Mouse (Mus musculus) kidney, embryonic 14.5 days (tissue): ENCODE measurements around the gene Meis1. TPM values are rescaled to one million over a fixed set of nuclear protein-coding genes. Genes with fewer than 3 reads are reported as not detected.

Experiments
- ATAC-seq: fragments of 200-750 bp; cut with Nextera tagmentation; 2 replicates; pipeline ENCODE4 v1.8.0; 2017; ENCODE audit warnings: moderate number of reproducible peaks, mild to moderate bottlenecking, moderate TSS enrichment, moderate library complexity; ENCODE audit not compliant: low FRiP score, low TSS enrichment
- H3K27ac ChIP-seq: fragments of 300-500 bp; sonication (generic); 2 replicates; pipeline ENCODE4 v1.5.1; 2014; ENCODE audit warnings: low read depth, mild to moderate bottlenecking, low read length, moderate library complexity, mixed read lengths
- H3K27me3 ChIP-seq: fragments of 300-500 bp; sonication (generic); 2 replicates; pipeline ENCODE4 v1.6.1; 2014; ENCODE audit warnings: mild to moderate bottlenecking, low read length; ENCODE audit not compliant: control insufficient read depth, insufficient read depth
- H3K36me3 ChIP-seq: fragments of 300-500 bp; sonication (generic); 2 replicates; pipeline ENCODE4 v1.6.1; 2014; ENCODE audit warnings: low read length, mixed read lengths; ENCODE audit not compliant: control insufficient read depth, insufficient read depth
- H3K4me1 ChIP-seq: fragments of 300-500 bp; sonication (generic); 2 replicates; pipeline ENCODE4 v1.6.1; 2014; ENCODE audit warnings: low read length, mixed read lengths; ENCODE audit not compliant: control insufficient read depth, insufficient read depth
- H3K4me2 ChIP-seq: fragments of 300-500 bp; sonication (generic); replicated peaks from 2 replicates; pipeline ENCODE4 v1.6.1; 2014; ENCODE audit warnings: low read depth, mild to moderate bottlenecking, low read length
- H3K4me3 ChIP-seq: fragments of 300-500 bp; sonication (generic); 2 replicates; pipeline ENCODE4 v1.5.1; 2014; ENCODE audit warnings: mild to moderate bottlenecking, low read length
- H3K9ac ChIP-seq: fragments of 300-500 bp; sonication (generic); 2 replicates; pipeline ENCODE4 v1.6.1; 2014; ENCODE audit warnings: low read depth, mild to moderate bottlenecking, low read length, moderate library complexity
- H3K9me3 ChIP-seq: fragments of 300-500 bp; sonication (generic); 2 replicates; pipeline ENCODE4 v1.6.1; 2016; ENCODE audit warnings: low read length; ENCODE audit not compliant: control insufficient read depth
- WGBS: fragments of 180-500 bp; shearing (Covaris S2); extraction: QIAGEN DNeasy Blood & Tissue Kit; methylation state at CpG from one replicate; pipeline ENCODE4 v1.1.7; 2014; 5-methylcytosine and 5-hydroxymethylcytosine counted together
- polyA plus RNA-seq: library from polyadenylated mRNA; unstranded; fragments of >200 nt; fragmentation: Nextera tagmentation; extraction: Ambion mirVana; gene quantifications from 2 replicates; pipeline ENCODE4 v1.2.1, GENCODE M21; 2014

The Meis1 gene
- polyA plus RNA-seq, 1 experiment from 2014 or later: 109 TPM

- no peak for ATAC-seq
- H3K4me2 ChIP-seq: no peak overlapping the region
- 28% methylated on average over 7 of the region's 7 CpGs for WGBS
Measured at GRCm38 (mm10) chr11:18897921-18898646, 120.7 kb downstream of the Meis1 start.

GRCm38 (mm10) chr11:18897250-18897649 lies 121.5 kb downstream of the Meis1 start:
- Histone ChIP-seq H3K4me2 (no peak overlapping the region), H3K4me1 (peaks cover 16% of the 10 kb centered on the region), H3K9ac (no peak overlapping the region), H3K27ac (no peak overlapping the region), H3K27me3 (no peaks in the 10 kb centered on the region), H3K36me3 (peaks cover 3% of the 10 kb centered on the region; the same call in 1 of the 2 replicates), H3K9me3 (no peaks in the 10 kb centered on the region), H3K4me3 (no peak overlapping the region)
- no peak for ATAC-seq
- 52% methylated on average over 2 of the region's 2 CpGs for WGBS

More at GRCm38 (mm10) chr11:18897921-18898646, 120.7 kb downstream of the Meis1 start:
- Histone ChIP-seq H3K4me3 (no peak overlapping the region), H3K9ac (no peak overlapping the region), H3K4me1 (peaks cover 16% of the 10 kb centered on the region), H3K9me3 (no peaks in the 10 kb centered on the region), H3K27me3 (no peaks in the 10 kb centered on the region), H3K36me3 (peaks cover 3% of the 10 kb centered on the region; the same call in 1 of the 2 replicates), H3K27ac (no peak overlapping the region; the same call in 1 of the 2 replicates)

GRCm38 (mm10) chr11:18892470-18892869 lies 126.3 kb downstream of the Meis1 start:
- 26% methylated on average over 2 of the region's 2 CpGs for WGBS
- H3K4me1 ChIP-seq: peaks cover 14% of the 10 kb centered on the region; the same call in 1 of the 2 replicates
- no peak overlapping the region for H3K4me3 ChIP-seq
- H3K27me3 ChIP-seq: no peaks in the 10 kb centered on the region
- H3K4me2 ChIP-seq: no peak overlapping the region
- no peak overlapping the region for H3K27ac ChIP-seq
- no peaks in the 10 kb centered on the region for H3K9me3 ChIP-seq
- no peak overlapping the region for H3K9ac ChIP-seq
- H3K36me3 ChIP-seq: no peaks in the 10 kb centered on the region; the same call in 1 of the 2 replicates
- ATAC-seq: no peak

GRCm38 (mm10) chr11:18889139-18889538 lies 129.6 kb downstream of the Meis1 start:
- Histone ChIP-seq H3K9me3 (no peaks in the 10 kb centered on the region), H3K4me3 (no peak overlapping the region), H3K4me1 (peaks cover 33% of the 10 kb centered on the region), H3K4me2 (no peak overlapping the region), H3K36me3 (peaks cover 5% of the 10 kb centered on the region; the same call in 1 of the 2 replicates), H3K27me3 (no peaks in the 10 kb centered on the region), H3K9ac (no peak overlapping the region), H3K27ac (no peak overlapping the region)
- no peak for ATAC-seq
- 8% methylated on average over 5 of the region's 5 CpGs for WGBS

- no peak overlapping the region for H3K9ac ChIP-seq
- ATAC-seq: no peak
- H3K4me2 ChIP-seq: no peak overlapping the region
- peaks cover 37% of the 10 kb centered on the region for H3K4me1 ChIP-seq
- H3K27ac ChIP-seq: no peak overlapping the region
- H3K9me3 ChIP-seq: no peaks in the 10 kb centered on the region
- peaks cover 5% of the 10 kb centered on the region; the same call in 1 of the 2 replicates for H3K36me3 ChIP-seq
- 64% methylated on average over 1 of the region's 1 CpGs for WGBS
- no peak overlapping the region for H3K4me3 ChIP-seq
- no peaks in the 10 kb centered on the region for H3K27me3 ChIP-seq
Measured at GRCm38 (mm10) chr11:18888651-18889050, 130.1 kb downstream of the Meis1 start.

GRCm38 (mm10) chr11:18885729-18886325 lies 133.0 kb downstream of the Meis1 start:
- H3K27ac ChIP-seq: peak overlapping the region; percentile 83

GRCm38 (mm10) chr11:18885036-18885728 lies 133.6 kb downstream of the Meis1 start:
- Histone ChIP-seq H3K27ac (peak overlapping the region; percentile 83; the same call in 1 of the 2 replicates), H3K4me3 (no peak overlapping the region), H3K4me1 (peaks cover 38% of the 10 kb centered on the region), H3K27me3 (no peaks in the 10 kb centered on the region), H3K36me3 (peaks cover 17% of the 10 kb centered on the region), H3K4me2 (0 out of 2 replicates have a peak overlapping the region, but pooled peaks have one; percentile 17), H3K9ac (no peak overlapping the region), H3K9me3 (no peaks in the 10 kb centered on the region)
- ATAC-seq: peak; percentile 50
- WGBS: 12% methylated on average over 6 of the region's 6 CpGs

More at GRCm38 (mm10) chr11:18885729-18886325, 133.0 kb downstream of the Meis1 start:
- Histone ChIP-seq H3K4me1 (peaks cover 41% of the 10 kb centered on the region), H3K36me3 (peaks cover 13% of the 10 kb centered on the region), H3K4me3 (no peak overlapping the region), H3K4me2 (peak overlapping the region; percentile 17; the same call in 1 of the 2 replicates), H3K9me3 (no peaks in the 10 kb centered on the region), H3K27me3 (no peaks in the 10 kb centered on the region), H3K9ac (no peak overlapping the region)
- 6% methylated on average over 9 of the region's 9 CpGs for WGBS
- ATAC-seq: peak; percentile 80

GRCm38 (mm10) chr11:18883987-18884386 lies 134.8 kb downstream of the Meis1 start:
- H3K27ac ChIP-seq: 0 out of 2 replicates have a peak overlapping the region, but pooled peaks have one; percentile 30
- 67% methylated on average over 3 of the region's 3 CpGs for WGBS

More at GRCm38 (mm10) chr11:18883987-18884386, 134.8 kb downstream of the Meis1 start:
- Histone ChIP-seq H3K4me2 (no peak overlapping the region), H3K4me1 (peaks cover 32% of the 10 kb centered on the region), H3K27me3 (no peaks in the 10 kb centered on the region), H3K4me3 (no peak overlapping the region), H3K9ac (no peak overlapping the region), H3K36me3 (peaks cover 17% of the 10 kb centered on the region), H3K9me3 (no peaks in the 10 kb centered on the region)
- no peak for ATAC-seq
